Mouse (Mus musculus): ENCODE results near the gene Hist1h4j. TPM values are rescaled to one million over a fixed set of nuclear protein-coding genes. Genes with fewer than 3 reads are reported as not detected.

The Hist1h4j gene
- polyA plus RNA-seq, 1 experiment from 2014 or later = 0.33 TPM

Small RNA genes within 50 kb of the gene (microRNA-seq; reads per million reads assigned to microRNA genes)
- gene Gm44357 (not detected), gene Gm44367 (not detected), gene Gm44454 (not detected)

Other genes with a start within 250 kb of the Hist1h4j start
- 0.25 and 0.42 TPM in 2 replicates for gene AK157302, start 239.8 kb upstream of the Hist1h4j start, polyA plus RNA-seq (2014; fragmentation: Nextera tagmentation; extraction: Ambion mirVana)
- gene Gm11273, start 233.6 kb upstream of the Hist1h4j start, polyA plus RNA-seq (2014; fragmentation: Nextera tagmentation; extraction: Ambion mirVana) = 5.4 and 6.6 TPM in 2 replicates
- 7.4 and 8.0 TPM in 2 replicates for gene Zkscan8, start 203.9 kb upstream of the Hist1h4j start, polyA plus RNA-seq (2014; fragmentation: Nextera tagmentation; extraction: Ambion mirVana)
- 0.08 and 0.21 TPM in 2 replicates for gene Olfr1366, start 192.3 kb upstream of the Hist1h4j start, polyA plus RNA-seq (2014; fragmentation: Nextera tagmentation; extraction: Ambion mirVana)
- gene Olfr1535, start 175.2 kb upstream of the Hist1h4j start, polyA plus RNA-seq (2014; fragmentation: Nextera tagmentation; extraction: Ambion mirVana) = 0.04 TPM in 1 of 2 replicates, not detected in the other
- gene Olfr1364, start 153.3 kb upstream of the Hist1h4j start, polyA plus RNA-seq (2014; fragmentation: Nextera tagmentation; extraction: Ambion mirVana) = not detected in 2 replicates
- gene Olfr1362, start 121.0 kb upstream of the Hist1h4j start, polyA plus RNA-seq (2014; fragmentation: Nextera tagmentation; extraction: Ambion mirVana) = not detected in 2 replicates
- not detected in 2 replicates for gene Olfr11, start 92.5 kb upstream of the Hist1h4j start, polyA plus RNA-seq (2014; fragmentation: Nextera tagmentation; extraction: Ambion mirVana)
- gene Olfr1361, start 71.7 kb upstream of the Hist1h4j start, polyA plus RNA-seq (2014; fragmentation: Nextera tagmentation; extraction: Ambion mirVana) = not detected in 2 replicates
- gene Olfr1360, start 57.7 kb upstream of the Hist1h4j start, polyA plus RNA-seq (2014; fragmentation: Nextera tagmentation; extraction: Ambion mirVana) = not detected in 2 replicates
- not detected in 2 replicates for gene Olfr1359, start 37.0 kb upstream of the Hist1h4j start, polyA plus RNA-seq (2014; fragmentation: Nextera tagmentation; extraction: Ambion mirVana)
- gene Hist1h2bl, start 18.9 kb upstream of the Hist1h4j start, polyA plus RNA-seq (2014; fragmentation: Nextera tagmentation; extraction: Ambion mirVana) = not detected in 2 replicates
- gene Hist1h2ai, start 18.6 kb upstream of the Hist1h4j start, polyA plus RNA-seq (2014; fragmentation: Nextera tagmentation; extraction: Ambion mirVana) = 5.4 and 7.5 TPM in 2 replicates
- 2.4 and 3.2 TPM in 2 replicates for gene Hist1h3h, start 17.4 kb upstream of the Hist1h4j start, polyA plus RNA-seq (2014; fragmentation: Nextera tagmentation; extraction: Ambion mirVana)
- 1.4 TPM in 2 replicates for gene Hist1h2bm, start 13.0 kb upstream of the Hist1h4j start, polyA plus RNA-seq (2014; fragmentation: Nextera tagmentation; extraction: Ambion mirVana)
- gene Hist1h4k, start 15.4 kb downstream of the Hist1h4j start, polyA plus RNA-seq (2014; fragmentation: Nextera tagmentation; extraction: Ambion mirVana) = 2.0 and 2.7 TPM in 2 replicates
- gene Hist1h2ak, start 18.8 kb downstream of the Hist1h4j start, polyA plus RNA-seq (2014; fragmentation: Nextera tagmentation; extraction: Ambion mirVana) = 2.4 and 3.4 TPM in 2 replicates
- not detected in 2 replicates for gene Hist1h2bn, start 19.1 kb downstream of the Hist1h4j start, polyA plus RNA-seq (2014; fragmentation: Nextera tagmentation; extraction: Ambion mirVana)
- 1.6 and 1.7 TPM in 2 replicates for gene Hist1h1b, start 45.6 kb downstream of the Hist1h4j start, polyA plus RNA-seq (2014; fragmentation: Nextera tagmentation; extraction: Ambion mirVana)
- 37.4 and 39.0 TPM in 2 replicates for gene Hist1h3i, start 48.3 kb downstream of the Hist1h4j start, polyA plus RNA-seq (2014; fragmentation: Nextera tagmentation; extraction: Ambion mirVana)
- gene Hist1h2an, start 52.2 kb downstream of the Hist1h4j start, polyA plus RNA-seq (2014; fragmentation: Nextera tagmentation; extraction: Ambion mirVana) = 1.3 TPM in 1 of 2 replicates, not detected in the other
- 0.82 and 1.1 TPM in 2 replicates for gene Hist1h2bp, start 52.4 kb downstream of the Hist1h4j start, polyA plus RNA-seq (2014; fragmentation: Nextera tagmentation; extraction: Ambion mirVana)
- gene Hist1h2bq, start 75.1 kb downstream of the Hist1h4j start, polyA plus RNA-seq (2014; fragmentation: Nextera tagmentation; extraction: Ambion mirVana) = 3.5 and 3.6 TPM in 2 replicates
- not detected in 2 replicates for gene Hist1h2ao, start 75.4 kb downstream of the Hist1h4j start, polyA plus RNA-seq (2014; fragmentation: Nextera tagmentation; extraction: Ambion mirVana)
- gene Hist1h4m, start 76.7 kb downstream of the Hist1h4j start, polyA plus RNA-seq (2014; fragmentation: Nextera tagmentation; extraction: Ambion mirVana) = not detected in 2 replicates
- gene Hist1h4n, start 97.1 kb downstream of the Hist1h4j start, polyA plus RNA-seq (2014; fragmentation: Nextera tagmentation; extraction: Ambion mirVana) = 5.5 and 8.9 TPM in 2 replicates
- gene Hist1h2ap, start 98.4 kb downstream of the Hist1h4j start, polyA plus RNA-seq (2014; fragmentation: Nextera tagmentation; extraction: Ambion mirVana) = 574 and 576 TPM in 2 replicates
- 3.8 TPM in 2 replicates for gene Hist1h2br, start 98.7 kb downstream of the Hist1h4j start, polyA plus RNA-seq (2014; fragmentation: Nextera tagmentation; extraction: Ambion mirVana)
- 14.9 and 18.2 TPM in 2 replicates for gene Zfp184, start 210.0 kb downstream of the Hist1h4j start, polyA plus RNA-seq (2014; fragmentation: Nextera tagmentation; extraction: Ambion mirVana)
- gene Pom121l2, start 246.1 kb downstream of the Hist1h4j start, polyA plus RNA-seq (2014; fragmentation: Nextera tagmentation; extraction: Ambion mirVana) = not detected in 2 replicates